Mouse (Mus musculus) liver, postnatal 0 days (tissue): ENCODE data around the gene Hsp90aa1.
A peak's percentile ranks its signal among the peaks of the same experiment; 100 is the strongest.

Source experiments
- CTCF ChIP-seq: sonication (generic); IDR thresholded peaks from 2 replicates; pipeline ENCODE4 v1.5.1; 2016; ENCODE audit warnings: antibody characterized with exemption, low read depth
- EP300 ChIP-seq: IDR thresholded peaks from 2 replicates; pipeline ENCODE4 v1.6.1; 2016; ENCODE audit warnings: antibody characterized with exemption, low read depth, mild to moderate bottlenecking

GRCm38 (mm10) chr12:110674243-110674642, 28.3 kb downstream of the Hsp90aa1 start:
- TF ChIP-seq CTCF (peak; percentile 78), EP300 (no peak)
